Mouse (Mus musculus) monocyte, adult 5-6 weeks (primary cell): Measurements from ENCODE around the gene Nubp2. TPM values are rescaled to one million over a fixed set of nuclear protein-coding genes. Genes with fewer than 3 reads are reported as not detected.
A peak's percentile ranks its signal among the peaks of the same experiment; 100 is the strongest.

Experiments used
- ATAC-seq: fragments of 153-309, 156-312 bp; replicated peaks from 2 replicates; pipeline ENCODE4 v1.8.0; 2017; ENCODE audit warnings: mild to moderate bottlenecking; ENCODE audit not compliant: low TSS enrichment, insufficient number of reproducible peaks, severe bottlenecking, poor library complexity, low FRiP score
- total RNA-seq: library from RNA; stranded (forward); fragments of 200-1000, 200-491, 200-594 nt; gene quantifications from 3 replicates; pipeline ENCODE4 v1.2.3, GENCODE M21; 2017

Gene Nubp2
- 34.3 to 41.0 TPM (median 40.1 TPM) in 3 replicates for total RNA-seq

DNA sequence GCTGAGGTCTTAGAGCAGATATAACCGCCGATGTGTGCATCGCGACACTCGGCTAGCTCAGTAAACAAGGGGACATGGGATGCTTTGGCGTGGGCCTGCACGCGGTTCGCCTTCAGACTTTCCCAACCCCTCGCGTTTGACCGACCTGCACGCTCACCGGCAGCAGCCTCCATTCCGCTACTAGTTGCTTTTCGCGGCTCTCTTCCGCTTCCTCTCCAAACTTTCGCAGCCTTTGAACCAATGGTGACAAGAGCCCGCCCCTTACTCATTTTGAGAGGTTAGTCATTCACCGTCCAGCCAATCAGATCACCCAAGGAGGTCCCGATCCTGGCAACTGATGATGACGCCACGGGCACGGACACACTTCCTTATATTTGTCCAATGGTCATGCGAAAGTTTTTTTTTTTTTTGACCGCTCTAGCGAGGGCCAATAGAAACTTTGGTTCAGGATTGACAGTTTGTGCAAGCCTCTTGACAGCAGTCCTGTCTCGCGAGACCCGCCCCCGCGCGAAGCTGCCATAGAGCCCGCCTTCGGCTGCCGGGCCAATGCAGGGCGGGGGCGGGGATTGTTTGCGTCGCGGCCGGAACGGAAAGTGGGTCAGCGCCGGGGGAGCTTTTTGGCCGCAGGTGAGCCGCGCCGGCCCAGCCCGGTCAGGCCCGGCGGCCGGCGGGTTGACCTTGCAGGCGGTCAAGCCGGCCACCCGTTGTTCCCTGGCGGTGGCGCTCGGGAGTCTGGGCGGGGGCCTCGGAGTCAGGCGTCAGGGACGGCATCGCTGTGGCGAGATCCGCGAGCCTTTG, at the start of gene Nubp2, which contains the start of gene Spsb3:
Gene Nubp2, minus strand, starts transcription at position 216 of the 798 bp plus-strand sequence.
Gene Spsb3, plus strand, starts transcription at position 510 of the 798 bp plus-strand sequence.
- ATAC-seq, result peak; percentile 92

GRCm38 (mm10) chr17:24935666-24936065, 49.5 kb upstream of the Nubp2 start:
- ATAC-seq, result no peak

DNA sequence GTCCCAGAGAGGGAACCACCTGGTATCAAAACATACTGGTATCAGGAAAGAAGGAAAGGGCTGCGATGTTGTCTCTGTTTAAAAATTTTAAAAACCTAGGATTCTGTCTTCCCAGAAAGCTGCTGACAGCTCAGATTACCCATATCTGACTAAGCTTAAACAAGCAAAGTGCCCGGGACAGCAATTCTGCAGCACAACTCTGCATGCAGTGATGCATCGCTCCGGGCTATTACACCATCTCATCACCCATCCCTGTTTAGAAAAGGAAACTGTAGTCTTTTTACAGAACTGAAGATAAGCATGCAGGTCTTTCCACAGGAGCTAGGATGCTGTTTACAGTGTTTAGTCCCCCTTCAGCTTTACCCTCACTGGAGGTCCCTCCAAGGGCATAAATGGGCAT, 48.8 kb upstream of the Nubp2 start:
- no peak for ATAC-seq

DNA sequence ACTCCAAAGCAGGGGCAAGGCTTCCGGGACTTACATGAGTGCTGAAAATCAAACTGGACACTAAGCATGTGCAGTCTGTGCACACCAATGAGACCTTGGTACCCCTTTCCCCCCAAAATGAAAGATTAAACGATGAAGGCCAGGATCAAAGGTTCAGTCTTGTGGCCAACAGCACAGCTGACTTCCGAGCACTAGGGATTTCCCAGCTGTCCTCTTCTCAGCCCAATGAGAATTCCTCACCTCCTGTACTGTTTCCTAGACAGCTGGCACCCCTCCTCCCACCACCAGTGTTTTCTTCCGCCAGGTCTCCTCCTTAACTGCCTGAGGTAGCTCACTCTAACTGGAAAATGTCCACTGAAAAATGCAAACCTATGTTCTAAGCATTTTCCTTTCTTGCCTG, 47.0 kb upstream of the Nubp2 start:
- ATAC-seq, result no peak

- no peak for ATAC-seq
Observed at GRCm38 (mm10) chr17:24932431-24932830, 46.3 kb upstream of the Nubp2 start.

GRCm38 (mm10) chr17:24929506-24929905, 43.4 kb upstream of the Nubp2 start:
- no peak for ATAC-seq

DNA sequence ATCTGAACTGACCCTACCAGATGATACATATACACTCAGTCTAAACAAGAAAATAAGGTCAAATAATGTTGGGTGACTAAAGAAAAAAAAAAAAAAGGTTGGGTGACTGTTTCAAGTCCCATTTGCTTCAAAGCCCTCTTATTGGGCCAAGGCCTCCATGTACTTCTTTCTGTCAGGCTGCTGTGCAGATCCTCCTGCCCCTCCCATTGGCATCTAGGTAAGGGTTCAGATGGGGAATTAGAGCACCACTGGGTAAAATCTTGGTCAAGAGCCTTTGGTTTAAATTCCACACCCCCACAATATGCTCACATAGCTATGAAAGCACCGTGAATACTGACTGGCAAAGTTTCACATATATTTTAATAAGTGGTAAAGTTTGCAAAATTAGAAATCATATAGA, 37.1 kb upstream of the Nubp2 start:
- ATAC-seq, result no peak

DNA sequence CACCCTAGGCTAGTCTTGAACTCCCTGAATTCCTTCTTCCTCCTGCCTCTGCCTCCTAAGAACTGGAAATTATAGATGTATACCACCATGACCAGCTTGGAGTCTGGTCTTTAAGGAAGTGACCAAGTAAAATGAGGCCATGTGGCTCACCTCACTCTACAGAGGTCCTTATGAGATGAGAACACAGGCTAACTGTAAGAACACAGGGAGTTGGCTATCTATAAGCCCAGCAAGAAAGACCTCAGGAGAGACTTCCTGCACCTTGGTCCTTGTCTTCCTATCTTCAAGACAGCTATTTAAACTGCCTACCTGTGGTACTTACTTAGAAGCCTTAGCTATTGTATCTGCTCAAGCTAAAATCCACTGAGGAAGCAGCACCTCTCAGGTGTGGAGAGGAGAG, 27.8 kb upstream of the Nubp2 start:
- no peak for ATAC-seq

DNA sequence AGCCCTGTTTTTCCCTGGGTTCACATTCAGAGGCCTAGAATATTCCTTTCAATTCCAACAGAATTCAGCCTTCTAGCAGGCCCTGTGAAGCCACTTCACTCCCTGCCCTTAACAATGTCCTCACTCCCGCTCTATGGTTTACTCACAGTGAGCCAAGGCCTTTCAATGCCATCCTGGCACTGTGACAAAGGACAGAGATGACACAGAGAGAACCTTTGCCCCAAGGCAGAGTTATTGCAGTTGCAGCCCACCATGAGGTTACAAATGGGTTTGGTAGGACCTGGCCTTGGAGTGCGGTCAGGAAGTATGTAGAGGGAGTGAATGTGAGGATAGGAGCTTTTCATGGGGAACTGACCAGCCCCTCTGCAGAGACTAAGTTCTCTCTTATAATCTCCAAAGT, 21.4 kb upstream of the Nubp2 start:
- no peak for ATAC-seq

GRCm38 (mm10) chr17:24903767-24904166, 17.6 kb upstream of the Nubp2 start:
- no peak for ATAC-seq

DNA sequence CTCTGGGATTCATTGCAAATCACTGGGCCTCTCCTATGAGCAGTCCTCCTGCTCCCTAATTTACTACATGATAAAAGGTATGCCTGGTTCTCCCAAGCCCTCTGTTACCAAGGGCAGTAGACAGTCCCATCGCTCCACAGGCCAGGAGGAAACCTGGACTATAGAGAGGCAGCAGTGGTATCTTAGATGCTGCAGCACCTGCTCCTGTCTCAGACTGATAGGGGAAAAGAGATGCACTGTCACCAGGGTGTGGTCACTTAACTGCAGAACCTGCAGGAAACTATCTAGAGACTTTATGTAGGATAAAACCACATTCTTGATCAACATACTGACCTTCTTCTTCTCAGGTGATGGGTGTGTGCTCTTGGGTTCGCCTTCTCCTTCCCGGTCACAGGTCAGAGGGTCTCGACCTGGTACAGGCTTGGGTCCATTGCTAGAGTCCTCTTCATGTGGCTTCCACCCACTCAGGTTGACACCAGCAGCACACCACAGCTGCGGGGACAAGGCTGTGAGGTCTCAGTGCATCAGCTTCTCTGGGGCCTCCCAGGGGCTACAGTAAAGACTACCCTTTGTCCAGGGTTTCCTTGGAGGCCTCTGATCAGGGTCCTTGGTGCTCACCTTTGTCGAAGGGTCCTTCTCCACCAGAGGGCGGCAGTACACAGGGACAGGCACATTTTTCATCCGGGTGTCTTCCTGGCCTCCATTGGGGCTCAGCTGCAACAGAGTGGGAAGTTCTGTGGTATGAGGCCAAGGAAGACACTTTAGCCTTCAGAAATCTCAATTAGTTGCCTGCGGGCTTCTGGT, 16.7 kb upstream of the Nubp2 start:
- no peak for ATAC-seq

GRCm38 (mm10) chr17:24902124-24902523, 16.0 kb upstream of the Nubp2 start:
- no peak for ATAC-seq

DNA sequence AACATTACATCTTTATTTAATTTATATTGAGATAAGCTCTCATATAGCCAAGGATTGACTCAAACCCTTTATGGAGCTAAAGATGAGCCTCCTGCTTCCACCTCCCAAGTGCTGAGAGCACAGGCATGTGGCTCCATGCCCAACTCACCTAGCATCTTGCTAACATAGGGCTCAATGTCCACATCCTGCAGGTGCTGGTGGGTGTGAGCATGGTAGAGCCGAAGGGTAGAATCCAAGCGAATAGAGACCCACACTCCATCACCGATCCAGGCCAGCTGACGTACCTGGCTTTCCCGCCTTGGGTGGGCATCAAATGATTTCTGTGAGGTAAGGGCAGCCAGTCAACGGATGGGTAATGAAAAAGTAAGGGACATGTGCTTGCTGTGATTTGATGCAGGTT, 13.9 kb upstream of the Nubp2 start:
- no peak for ATAC-seq

DNA sequence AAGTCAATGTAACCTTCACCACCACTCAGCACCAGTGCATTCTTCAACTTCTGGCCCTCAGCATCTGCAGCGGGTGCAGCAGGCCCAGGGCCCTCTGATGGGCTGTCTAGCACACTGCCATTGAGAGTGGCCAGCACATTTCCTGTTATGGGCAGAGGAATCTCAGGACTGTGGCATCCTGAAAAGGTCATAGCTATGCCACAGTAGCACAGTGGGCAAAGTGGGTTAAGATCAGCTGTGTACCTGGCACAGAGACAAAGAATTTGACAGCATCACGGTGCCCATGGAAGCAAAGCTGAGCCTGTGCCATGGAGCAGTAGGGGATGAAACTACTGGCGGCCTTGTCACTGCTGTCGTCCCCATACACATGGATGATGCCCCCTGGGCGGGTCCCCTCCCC, 13.0 kb upstream of the Nubp2 start:
- ATAC-seq, result no peak

DNA sequence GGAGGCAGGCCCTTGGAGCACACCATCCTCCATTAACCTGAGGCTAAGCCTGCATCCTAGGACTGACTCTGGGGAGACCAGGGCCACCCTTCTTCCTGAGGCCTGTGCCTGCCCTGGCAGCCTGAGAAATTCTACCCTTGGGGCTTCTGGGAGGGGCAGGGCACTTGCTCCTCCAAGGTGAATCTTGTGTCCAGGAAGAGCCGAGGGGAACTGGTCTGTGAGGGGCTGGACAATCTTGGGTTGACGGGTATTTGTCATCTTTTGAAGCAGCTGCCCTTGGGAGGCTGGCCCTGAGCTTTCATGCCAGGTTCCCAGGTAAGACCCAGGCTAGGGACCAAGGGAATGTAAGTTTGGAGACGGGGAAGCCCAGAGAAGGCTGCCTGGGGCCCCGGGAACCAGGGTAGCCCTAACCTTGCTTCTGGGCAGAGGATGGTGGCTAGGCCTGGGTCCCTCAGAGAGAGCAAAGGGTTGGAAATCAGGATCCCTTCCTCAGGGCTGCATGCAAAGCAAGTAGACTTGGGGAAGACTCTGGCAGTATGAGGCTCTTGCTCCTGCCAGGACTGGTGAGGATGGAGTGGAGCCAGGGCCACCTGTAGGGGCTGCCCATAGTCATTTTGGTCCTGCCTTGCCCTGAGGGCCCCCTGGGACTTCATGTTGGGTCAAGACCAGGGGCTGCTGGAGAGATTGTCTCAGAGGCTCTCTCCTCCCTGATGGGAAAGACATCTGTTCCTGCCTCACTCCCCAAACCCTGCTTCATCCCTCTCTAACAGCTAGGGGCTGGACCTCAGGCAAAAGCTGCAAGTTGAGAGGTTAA, 12.1 kb upstream of the Nubp2 start:
- no peak for ATAC-seq

DNA sequence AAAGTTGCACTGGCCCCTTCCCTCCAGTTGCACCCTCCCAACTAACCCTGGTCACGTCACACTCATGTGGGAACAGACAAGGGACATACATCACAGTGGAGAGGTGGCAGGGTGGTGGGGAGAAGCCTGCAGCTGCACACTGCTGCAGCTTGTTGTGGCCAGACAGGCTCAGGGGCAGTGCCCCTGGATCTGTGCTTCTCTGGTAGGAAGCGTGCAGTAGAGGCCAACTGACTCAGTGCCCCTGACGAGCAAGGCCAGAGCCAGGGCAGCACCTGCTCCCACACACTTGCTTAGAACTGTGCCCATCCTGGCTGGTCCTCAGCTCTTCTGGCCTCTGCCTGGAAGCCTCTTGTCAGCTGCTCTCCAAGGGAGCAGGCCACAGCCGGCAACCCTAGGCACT, 11.5 kb upstream of the Nubp2 start:
- no peak for ATAC-seq

GRCm38 (mm10) chr17:24896993-24897269, 10.8 kb upstream of the Nubp2 start:
- ATAC-seq, result no peak

DNA sequence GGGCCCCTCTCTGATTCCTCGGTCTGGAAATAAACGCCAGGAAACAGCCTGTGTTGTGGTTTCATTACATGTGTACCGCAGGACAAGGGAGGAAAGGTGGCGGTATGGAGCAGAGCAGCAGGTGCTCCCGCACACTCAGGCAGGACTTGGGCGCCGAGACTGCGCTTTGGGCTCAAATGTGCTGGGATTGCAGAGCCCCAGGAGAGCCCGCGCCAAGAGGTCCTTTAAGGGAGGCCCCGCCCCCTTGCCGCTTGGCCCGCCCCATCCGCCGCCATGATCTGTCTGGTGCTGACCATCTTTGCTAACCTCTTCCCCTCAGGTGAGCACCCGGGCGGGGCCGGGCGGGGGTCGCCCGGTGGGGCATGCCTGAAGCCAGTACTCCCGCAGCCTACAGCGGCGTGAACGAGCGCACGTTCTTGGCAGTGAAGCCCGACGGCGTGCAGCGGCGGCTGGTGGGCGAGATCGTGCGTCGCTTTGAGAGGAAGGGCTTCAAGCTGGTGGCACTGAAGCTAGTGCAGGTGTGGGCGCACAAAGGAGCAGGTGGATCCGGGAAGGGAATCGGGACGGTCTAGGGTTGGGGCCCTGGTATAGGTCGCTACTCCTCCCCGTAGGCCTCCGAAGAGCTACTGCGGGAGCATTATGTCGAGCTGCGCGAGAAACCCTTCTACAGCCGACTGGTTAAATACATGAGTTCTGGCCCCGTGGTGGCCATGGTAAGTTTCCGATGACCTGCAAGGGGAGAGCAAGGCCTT, 10.3 kb upstream of the Nubp2 start, which contains the start of gene Nme3:
Gene Nme3, plus strand, starts transcription at position 260 of the 752 bp plus-strand sequence.
- no peak for ATAC-seq
